Mouse (Mus musculus): ENCODE data around the gene Ralgps2. TPM values are rescaled to one million over a fixed set of nuclear protein-coding genes. Genes with fewer than 3 reads are reported as not detected.
A peak's percentile ranks its signal among the peaks of the same experiment; 100 is the strongest.

The Ralgps2 gene
- polyA plus RNA-seq, 1 experiment from 2014 or later = 74.4 TPM

GRCm38 (mm10) chr1:156940584-156940983 is 1.2 kb upstream of the Ralgps2 start:
- H3K4me1 ChIP-seq = peaks cover 13% of the 10 kb centered on the region
- H3K27ac ChIP-seq (replicated peaks) = no peak overlapping the region
- H3K4me3 ChIP-seq (replicated peaks) = no peak overlapping the region
- H3K4me2 ChIP-seq (replicated peaks) = peak overlapping the region; percentile 84; the same call in 1 of the 2 replicates
- H3K36me3 ChIP-seq = no peaks in the 10 kb centered on the region
- 44% methylated on average over 7 of the region's 7 CpGs for WGBS
- H3K27me3 ChIP-seq = no peaks in the 10 kb centered on the region
- no peak overlapping the region for H3K9ac ChIP-seq
- no peak for ATAC-seq (ENCODE audit: insufficient number of reproducible peaks, low FRiP score, low TSS enrichment, low read depth)
- H3K9me3 ChIP-seq (replicated peaks) = no peaks in the 10 kb centered on the region

- no peak for ATAC-seq (ENCODE audit: insufficient number of reproducible peaks, low FRiP score, low TSS enrichment, low read depth)
- Histone ChIP-seq H3K36me3 (no peaks in the 10 kb centered on the region), H3K4me2 (replicated peaks) (peak overlapping the region; percentile 84), H3K27me3 (no peaks in the 10 kb centered on the region), H3K4me3 (replicated peaks) (peak overlapping the region; percentile 91), H3K4me1 (peaks cover 13% of the 10 kb centered on the region), H3K9me3 (replicated peaks) (no peaks in the 10 kb centered on the region), H3K27ac (replicated peaks) (no peak overlapping the region; the same call in 1 of the 2 replicates), H3K9ac (peak overlapping the region; percentile 82; the same call in 1 of the 2 replicates)
- 5% methylated on average over 8 of the region's 8 CpGs for WGBS
Measured at GRCm38 (mm10) chr1:156940142-156940522, 706 bp upstream of the Ralgps2 start.

- Histone ChIP-seq H3K4me1 (peaks cover 13% of the 10 kb centered on the region), H3K4me3 (replicated peaks) (peak overlapping the region; percentile 91), H3K27ac (replicated peaks) (peak overlapping the region; percentile 94), H3K27me3 (no peaks in the 10 kb centered on the region), H3K9ac (peak overlapping the region; percentile 82), H3K36me3 (no peaks in the 10 kb centered on the region), H3K9me3 (replicated peaks) (no peaks in the 10 kb centered on the region), H3K4me2 (replicated peaks) (peak overlapping the region; percentile 84)
- WGBS = under 1% methylated on average over 49 of the region's 51 CpGs
- ATAC-seq (ENCODE audit: insufficient number of reproducible peaks, low FRiP score, low TSS enrichment, low read depth) = peak; percentile 85
Measured at GRCm38 (mm10) chr1:156938705-156939242, 652 bp downstream of the Ralgps2 start.

- H3K4me3 ChIP-seq (replicated peaks) = no peak overlapping the region
- peaks cover 13% of the 10 kb centered on the region for H3K4me1 ChIP-seq
- H3K36me3 ChIP-seq = no peaks in the 10 kb centered on the region
- no peaks in the 10 kb centered on the region for H3K9me3 ChIP-seq (replicated peaks)
- H3K27ac ChIP-seq (replicated peaks) = no peak overlapping the region
- no peak overlapping the region for H3K9ac ChIP-seq
- H3K4me2 ChIP-seq (replicated peaks) = no peak overlapping the region
- ATAC-seq (ENCODE audit: insufficient number of reproducible peaks, low FRiP score, low TSS enrichment, low read depth) = no peak
- no peaks in the 10 kb centered on the region for H3K27me3 ChIP-seq
- 71% methylated on average over 7 of the region's 7 CpGs for WGBS
Measured at GRCm38 (mm10) chr1:156937436-156937835, 2.0 kb downstream of the Ralgps2 start.

- Histone ChIP-seq H3K27me3 (no peaks in the 10 kb centered on the region), H3K9me3 (replicated peaks) (no peaks in the 10 kb centered on the region), H3K9ac (no peak overlapping the region), H3K4me3 (replicated peaks) (no peak overlapping the region), H3K4me2 (replicated peaks) (no peak overlapping the region), H3K36me3 (no peaks in the 10 kb centered on the region), H3K4me1 (peaks cover 6% of the 10 kb centered on the region; the same call in 1 of the 2 replicates), H3K27ac (replicated peaks) (no peak overlapping the region)
- no peak for ATAC-seq (ENCODE audit: insufficient number of reproducible peaks, low FRiP score, low TSS enrichment, low read depth)
- WGBS = 84% methylated on average over 7 of the region's 7 CpGs
Measured at GRCm38 (mm10) chr1:156933712-156934111, 5.7 kb downstream of the Ralgps2 start.

GRCm38 (mm10) chr1:156932036-156932774 is 7.2 kb downstream of the Ralgps2 start:
- Histone ChIP-seq H3K27ac (replicated peaks) (no peak overlapping the region), H3K9ac (no peak overlapping the region), H3K36me3 (no peaks in the 10 kb centered on the region), H3K4me3 (replicated peaks) (no peak overlapping the region), H3K27me3 (no peaks in the 10 kb centered on the region), H3K4me1 (peaks cover 6% of the 10 kb centered on the region; the same call in 1 of the 2 replicates), H3K4me2 (replicated peaks) (no peak overlapping the region), H3K9me3 (replicated peaks) (no peaks in the 10 kb centered on the region)
- ATAC-seq (ENCODE audit: insufficient number of reproducible peaks, low FRiP score, low TSS enrichment, low read depth) = no peak
- WGBS = 42% methylated on average over 3 of the region's 3 CpGs

GRCm38 (mm10) chr1:156931106-156931870 is 8.1 kb downstream of the Ralgps2 start:
- ATAC-seq (ENCODE audit: insufficient number of reproducible peaks, low FRiP score, low TSS enrichment, low read depth) = peak; percentile 51; the same call in 1 of the 2 replicates
- Histone ChIP-seq H3K27ac (replicated peaks) (no peak overlapping the region), H3K4me2 (replicated peaks) (no peak overlapping the region), H3K9me3 (replicated peaks) (no peaks in the 10 kb centered on the region), H3K27me3 (no peaks in the 10 kb centered on the region), H3K4me1 (peaks cover 6% of the 10 kb centered on the region; the same call in 1 of the 2 replicates), H3K36me3 (no peaks in the 10 kb centered on the region), H3K4me3 (replicated peaks) (no peak overlapping the region), H3K9ac (no peak overlapping the region)
- 65% methylated on average over 10 of the region's 10 CpGs for WGBS

GRCm38 (mm10) chr1:156930263-156930662 is 9.2 kb downstream of the Ralgps2 start:
- no peak overlapping the region for H3K4me3 ChIP-seq (replicated peaks)
- H3K27ac ChIP-seq (replicated peaks) = no peak overlapping the region
- no peak overlapping the region for H3K9ac ChIP-seq
- WGBS = 57% methylated on average over 5 of the region's 5 CpGs
- peaks cover 10% of the 10 kb centered on the region; the same call in 1 of the 2 replicates for H3K4me1 ChIP-seq
- ATAC-seq (ENCODE audit: insufficient number of reproducible peaks, low FRiP score, low TSS enrichment, low read depth) = no peak
- no peak overlapping the region for H3K4me2 ChIP-seq (replicated peaks)
- H3K36me3 ChIP-seq = no peaks in the 10 kb centered on the region
- H3K27me3 ChIP-seq = no peaks in the 10 kb centered on the region
- no peaks in the 10 kb centered on the region for H3K9me3 ChIP-seq (replicated peaks)

- H3K27ac ChIP-seq (replicated peaks) = no peak overlapping the region
Measured at GRCm38 (mm10) chr1:156928255-156928654, 11.2 kb downstream of the Ralgps2 start.

GRCm38 (mm10) chr1:156923511-156923910 is 15.9 kb downstream of the Ralgps2 start:
- H3K27ac ChIP-seq (replicated peaks) = no peak overlapping the region
- no peak for ATAC-seq (ENCODE audit: insufficient number of reproducible peaks, low FRiP score, low TSS enrichment, low read depth)
- no peak overlapping the region for H3K4me3 ChIP-seq (replicated peaks)
- H3K9ac ChIP-seq = no peak overlapping the region
- no peaks in the 10 kb centered on the region for H3K9me3 ChIP-seq (replicated peaks)
- no peaks in the 10 kb centered on the region for H3K27me3 ChIP-seq
- 71% methylated on average over 1 of the region's 1 CpGs for WGBS
- peaks cover 26% of the 10 kb centered on the region for H3K4me1 ChIP-seq
- no peak overlapping the region for H3K4me2 ChIP-seq (replicated peaks)
- H3K36me3 ChIP-seq = no peaks in the 10 kb centered on the region

More at GRCm38 (mm10) chr1:156928255-156928654, 11.2 kb downstream of the Ralgps2 start:
- Histone ChIP-seq H3K4me2 (replicated peaks) (no peak overlapping the region), H3K27me3 (no peaks in the 10 kb centered on the region), H3K9ac (no peak overlapping the region), H3K9me3 (replicated peaks) (no peaks in the 10 kb centered on the region), H3K4me1 (peaks cover 11% of the 10 kb centered on the region; the same call in 1 of the 2 replicates), H3K36me3 (no peaks in the 10 kb centered on the region), H3K4me3 (replicated peaks) (no peak overlapping the region)
- WGBS = 80% methylated on average over 4 of the region's 4 CpGs
- ATAC-seq (ENCODE audit: insufficient number of reproducible peaks, low FRiP score, low TSS enrichment, low read depth) = no peak

- Histone ChIP-seq H3K9ac (no peak overlapping the region), H3K27me3 (no peaks in the 10 kb centered on the region), H3K4me2 (replicated peaks) (no peak overlapping the region), H3K4me3 (replicated peaks) (no peak overlapping the region), H3K4me1 (peaks cover 26% of the 10 kb centered on the region), H3K36me3 (no peaks in the 10 kb centered on the region), H3K27ac (replicated peaks) (no peak overlapping the region), H3K9me3 (replicated peaks) (no peaks in the 10 kb centered on the region)
- peak; percentile 43; the same call in 1 of the 2 replicates for ATAC-seq (ENCODE audit: insufficient number of reproducible peaks, low FRiP score, low TSS enrichment, low read depth)
- WGBS = 52% methylated on average over 6 of the region's 6 CpGs
Measured at GRCm38 (mm10) chr1:156922921-156923320, 16.5 kb downstream of the Ralgps2 start.
